Mouse (Mus musculus) spleen, postnatal 10 days (tissue): Measurements from ENCODE around the gene Spocd1.

ENCODE experiments used
- DNase-seq, 2 experiments: peaks; one replicate each; pipeline ENCODE4 v3.0.0; 2021 to 2022; ENCODE audit warnings: low spot score in 2 of 2

The Spocd1 gene

GRCm38 (mm10) chr4:129918464-129918863, 10.6 kb upstream of the Spocd1 start:
- DNase-seq, result no peak

GRCm38 (mm10) chr4:129918901-129919300, 10.1 kb upstream of the Spocd1 start:
- no peak for DNase-seq

- no peak for DNase-seq
Measured at GRCm38 (mm10) chr4:129920542-129921313, 8.3 kb upstream of the Spocd1 start.

GRCm38 (mm10) chr4:129921314-129921587, 7.8 kb upstream of the Spocd1 start:
- no peak for DNase-seq

- no peak for DNase-seq
Measured at GRCm38 (mm10) chr4:129924143-129924542, 4.9 kb upstream of the Spocd1 start.

GRCm38 (mm10) chr4:129924694-129925093, 4.4 kb upstream of the Spocd1 start:
- DNase-seq, result peak in 1 of 2 experiments; percentile 26

- peak in 1 of 2 experiments; percentile 38 for DNase-seq
Measured at GRCm38 (mm10) chr4:129926544-129926943, 2.5 kb upstream of the Spocd1 start.

- no peak for DNase-seq
Measured at GRCm38 (mm10) chr4:129927091-129927490, 2.0 kb upstream of the Spocd1 start.

- peak; percentile 84 to 92 for DNase-seq
Measured at GRCm38 (mm10) chr4:129928124-129928751, 811 bp upstream of the Spocd1 start.

GRCm38 (mm10) chr4:129933696-129934095, 4.6 kb downstream of the Spocd1 start:
- no peak for DNase-seq

GRCm38 (mm10) chr4:129934177-129934855, 5.3 kb downstream of the Spocd1 start:
- DNase-seq, result no peak

- no peak for DNase-seq
Measured at GRCm38 (mm10) chr4:129951359-129951821, 22.3 kb downstream of the Spocd1 start.

- no peak for DNase-seq
Measured at GRCm38 (mm10) chr4:129952241-129952810, 23.3 kb downstream of the Spocd1 start.

GRCm38 (mm10) chr4:129954527-129954926, 25.5 kb downstream of the Spocd1 start:
- no peak for DNase-seq

GRCm38 (mm10) chr4:129960180-129960944, 31.3 kb downstream of the Spocd1 start:
- peak in 1 of 2 experiments; percentile 43 for DNase-seq

- no peak for DNase-seq
Measured at GRCm38 (mm10) chr4:129965294-129965693, 36.2 kb downstream of the Spocd1 start.

- DNase-seq, result no peak
Measured at GRCm38 (mm10) chr4:129966201-129966600, 37.2 kb downstream of the Spocd1 start.

- no peak for DNase-seq
Measured at GRCm38 (mm10) chr4:129967024-129968014, 38.3 kb downstream of the Spocd1 start.

- no peak for DNase-seq
Measured at GRCm38 (mm10) chr4:129970168-129970567, 41.1 kb downstream of the Spocd1 start.

GRCm38 (mm10) chr4:129970861-129971260, 41.8 kb downstream of the Spocd1 start:
- no peak for DNase-seq
